Mouse (Mus musculus) liver, postnatal 0 days (tissue): Measurements from ENCODE around the gene Gm29289.
"Not testable (repeated sequence)": the region's sequence is repeated elsewhere in the genome, so short reads cannot be mapped to it uniquely, and the experiment has no call there.

ENCODE experiments used
- CTCF ChIP-seq: sonication (generic); IDR thresholded peaks from 2 replicates; pipeline ENCODE4 v1.5.1; 2016; ENCODE audit warnings: antibody characterized with exemption, low read depth
- EP300 ChIP-seq: IDR thresholded peaks from 2 replicates; pipeline ENCODE4 v1.6.1; 2016; ENCODE audit warnings: antibody characterized with exemption, low read depth, mild to moderate bottlenecking

GRCm38 (mm10) chrY:2900689-2901088, 31.7 kb upstream of the Gm29289 start, which contains the start of gene Gm10352:
- TF ChIP-seq CTCF, EP300: not testable (repeated sequence)
